Mouse (Mus musculus) left cerebral cortex, adult 8-10 months (tissue): ENCODE measurements around the gene Fn3krp. TPM values are rescaled to one million over a fixed set of nuclear protein-coding genes. Genes with fewer than 3 reads are reported as not detected.
A peak's percentile ranks its signal among the peaks of the same experiment; 100 is the strongest.

Experiments used
- DNase-seq, 2 experiments: peaks; one replicate each; pipeline ENCODE4 v3.0.0; 2022; ENCODE audit warnings: low spot score in 2 of 2
- microRNA-seq, 2 experiments: library from miRNA; unstranded; fragments of <30 nt; microRNA quantifications; one replicate each; pipeline ENCODE4 v1.2.0; 2022
- total RNA-seq, 4 experiments: library from RNA; stranded (reverse); gene quantifications; 2 replicates each; pipeline ENCODE4 v1.2.4; 2022

The Fn3krp gene
- total RNA-seq, 4 experiments from 2014 or later = 47.7 to 52.2 (median 50.9) TPM

DNA sequence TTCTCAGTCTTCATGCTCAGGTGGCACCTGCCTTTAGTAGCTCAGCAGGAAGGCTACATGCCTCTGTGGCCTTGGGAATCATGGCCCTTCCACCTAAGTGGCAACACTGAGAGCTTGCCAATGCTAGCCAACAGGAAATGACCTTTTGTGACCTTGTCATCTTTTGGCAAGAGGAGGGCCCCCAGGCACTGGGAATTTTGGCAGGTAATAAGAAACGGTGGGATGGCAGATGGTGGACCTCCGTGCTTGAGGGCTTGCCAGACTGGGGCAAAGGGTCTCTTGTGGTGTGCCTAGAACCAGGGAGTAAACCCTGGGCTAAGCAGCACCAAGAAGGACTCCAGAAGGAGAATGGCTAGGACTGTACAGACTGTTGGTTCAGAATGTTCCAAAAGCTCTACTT is 20.9 kb downstream of the Fn3krp start:
- DNase-seq = no peak

DNA sequence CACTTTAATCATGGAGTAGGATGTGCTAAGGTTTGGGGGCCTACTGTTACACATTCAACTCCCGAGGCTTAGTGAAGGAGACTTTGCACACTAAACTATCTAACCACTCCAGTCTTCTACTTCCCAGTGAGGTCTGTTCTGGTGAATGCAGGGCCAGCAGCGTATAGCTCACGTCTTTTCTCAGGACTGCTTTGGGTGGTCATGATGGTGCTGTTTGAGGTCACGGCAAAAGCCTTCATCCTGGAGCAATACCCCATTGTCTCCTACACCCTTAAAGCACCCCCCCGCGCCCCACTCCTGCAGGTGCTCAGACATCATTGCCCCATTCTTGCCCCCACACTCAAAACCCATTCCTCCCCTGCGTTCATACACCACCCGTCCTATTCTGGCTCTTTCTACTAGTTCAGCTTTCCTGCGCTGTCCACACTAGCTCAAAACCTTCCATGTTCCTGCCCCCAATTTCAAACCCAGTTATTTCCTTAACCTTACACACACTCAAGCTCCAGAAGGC is 30.1 kb downstream of the Fn3krp start:
- DNase-seq = no peak

DNA sequence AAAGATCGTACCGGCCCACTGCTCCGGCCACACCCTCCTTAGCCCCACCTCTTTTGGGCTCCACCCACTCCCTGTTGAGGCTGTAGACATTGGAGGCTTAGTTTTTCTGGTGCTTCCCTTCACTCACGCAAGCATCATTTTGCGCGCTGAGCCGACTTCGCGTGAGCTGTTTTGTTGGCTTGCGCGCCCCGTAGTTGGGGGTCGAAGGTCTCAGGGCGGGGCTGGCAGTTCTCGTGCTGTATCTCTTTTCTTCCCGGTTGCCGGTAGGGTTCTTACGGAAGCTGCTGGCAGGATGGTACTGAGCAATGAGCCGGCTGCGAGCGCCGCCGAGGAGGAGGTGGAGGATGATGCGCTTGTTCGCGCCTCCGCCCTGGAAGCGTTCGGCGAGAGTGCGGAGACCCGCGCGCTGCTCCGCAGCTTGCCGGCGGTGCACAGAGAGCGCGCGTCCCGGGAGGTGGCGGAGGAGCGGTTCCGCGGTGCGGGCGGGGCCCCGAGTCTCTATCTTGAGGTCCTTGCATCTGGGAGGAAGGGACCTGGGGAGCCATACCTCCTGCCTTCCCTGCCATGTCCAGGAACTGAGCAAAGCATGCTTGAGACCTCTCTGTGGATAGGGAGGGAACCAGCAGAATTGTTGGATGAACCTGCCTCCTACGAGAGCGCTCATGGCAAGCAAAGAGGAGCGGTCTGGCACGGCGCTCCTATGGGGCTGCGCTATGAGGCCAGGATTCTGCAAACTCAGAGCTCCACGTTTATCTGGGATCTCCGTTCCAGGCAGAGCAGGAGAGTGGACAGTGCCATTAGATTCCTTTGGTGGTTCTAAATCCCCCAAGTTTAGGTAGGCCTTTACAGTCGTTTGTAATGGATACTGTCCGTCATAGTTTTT is 30.8 kb downstream of the Fn3krp start, which contains the start of gene Tbcd:
TSS of gene Tbcd (plus strand) at position 197 of the 883 bp plus-strand sequence.
- peak; percentile 94 to 99 for DNase-seq

DNA sequence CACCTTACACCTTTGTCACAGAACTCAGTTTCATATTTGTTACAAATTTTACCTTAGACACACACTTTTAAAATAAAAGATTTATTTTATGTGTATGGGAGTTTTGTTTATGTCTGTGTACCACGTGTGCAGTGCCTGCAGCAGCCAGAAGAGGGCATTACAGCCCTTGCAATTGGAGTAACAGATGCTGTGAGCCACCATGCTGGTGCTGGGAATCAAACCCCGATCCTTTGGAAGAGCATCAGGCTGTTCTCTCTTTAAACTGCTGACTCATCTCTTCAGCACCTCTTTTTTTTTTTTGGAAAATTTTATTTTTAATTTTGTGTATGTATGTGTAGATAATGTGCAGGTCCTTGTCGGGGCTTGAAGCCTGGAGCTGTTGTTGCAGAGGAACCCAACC is 36.7 kb downstream of the Fn3krp start:
- DNase-seq = no peak

DNA sequence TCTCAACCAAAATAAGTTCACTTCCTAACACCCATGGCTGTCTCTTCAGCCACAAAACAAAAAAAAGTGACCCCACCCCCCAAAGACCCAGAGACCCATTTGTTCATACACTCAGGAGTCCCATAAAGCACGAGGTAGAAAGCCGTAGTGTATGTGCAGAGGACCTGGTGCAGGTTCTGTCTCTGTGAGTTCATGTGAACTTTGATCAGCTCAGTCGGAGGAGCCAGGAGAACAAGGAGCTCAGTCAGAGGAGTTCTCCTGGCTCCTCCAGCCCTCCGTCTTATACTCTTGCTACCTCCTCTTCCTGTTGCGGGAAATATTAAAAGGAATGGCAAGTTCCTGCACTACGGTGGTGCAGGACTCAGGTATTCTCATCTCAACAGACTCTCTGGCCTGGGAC is 46.2 kb downstream of the Fn3krp start:
- no peak for DNase-seq

DNA sequence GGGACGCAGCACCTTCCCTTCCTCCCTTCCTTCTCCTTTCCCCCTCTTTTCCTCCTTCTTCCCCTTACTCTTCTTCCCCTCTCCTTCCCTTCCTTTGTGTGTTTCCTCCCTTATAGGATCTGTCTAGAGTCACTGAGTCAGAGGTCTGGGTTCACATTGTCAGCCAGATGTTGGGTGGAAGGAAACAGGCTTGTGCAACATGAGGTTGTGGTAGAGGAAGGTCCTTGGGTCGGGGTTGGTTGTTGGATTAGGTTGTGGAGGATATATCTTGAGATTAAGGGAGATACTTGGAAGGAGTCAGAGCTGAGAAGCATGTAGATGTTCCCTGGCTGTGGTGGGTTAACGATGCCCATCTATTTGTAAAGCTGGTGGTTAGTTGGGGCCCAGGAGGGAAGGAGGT is 53.6 kb downstream of the Fn3krp start:
- DNase-seq = no peak

DNA sequence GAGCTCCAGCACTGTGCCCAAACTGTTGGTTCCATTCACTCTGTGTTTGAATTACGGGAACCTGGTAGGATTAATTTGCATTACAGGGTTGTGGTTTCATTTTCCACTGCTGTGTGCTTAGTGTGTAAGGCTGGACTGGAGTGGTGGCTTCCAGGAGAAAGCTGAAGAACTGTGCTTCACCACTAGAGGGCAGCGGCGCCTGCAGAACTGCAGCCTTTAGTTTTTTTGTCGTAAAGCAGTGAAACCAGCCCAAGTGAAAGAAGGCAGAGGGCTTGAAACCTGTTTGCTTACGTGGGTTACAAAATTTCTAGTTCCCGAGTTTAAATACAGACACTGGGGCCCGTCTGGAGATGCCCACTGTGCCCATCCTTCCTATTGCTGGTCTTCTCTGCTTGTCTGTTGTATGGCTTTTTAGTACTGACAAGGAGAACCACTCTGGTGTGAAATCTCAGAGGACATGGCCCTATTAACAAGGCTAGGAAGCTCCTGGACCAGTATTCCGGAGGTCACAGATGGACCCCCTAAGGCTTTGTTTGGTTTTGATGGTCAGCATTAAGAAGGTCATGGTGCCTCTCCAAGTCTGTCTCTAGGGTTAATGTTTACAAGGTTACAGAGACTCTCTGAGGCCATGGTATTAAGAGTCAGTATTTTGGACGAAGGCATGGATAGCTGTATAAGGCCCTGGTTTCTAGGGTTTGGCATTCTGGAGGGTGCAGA is 54.7 kb downstream of the Fn3krp start:
- peak in 1 of 2 experiments; percentile 39 for DNase-seq

DNA sequence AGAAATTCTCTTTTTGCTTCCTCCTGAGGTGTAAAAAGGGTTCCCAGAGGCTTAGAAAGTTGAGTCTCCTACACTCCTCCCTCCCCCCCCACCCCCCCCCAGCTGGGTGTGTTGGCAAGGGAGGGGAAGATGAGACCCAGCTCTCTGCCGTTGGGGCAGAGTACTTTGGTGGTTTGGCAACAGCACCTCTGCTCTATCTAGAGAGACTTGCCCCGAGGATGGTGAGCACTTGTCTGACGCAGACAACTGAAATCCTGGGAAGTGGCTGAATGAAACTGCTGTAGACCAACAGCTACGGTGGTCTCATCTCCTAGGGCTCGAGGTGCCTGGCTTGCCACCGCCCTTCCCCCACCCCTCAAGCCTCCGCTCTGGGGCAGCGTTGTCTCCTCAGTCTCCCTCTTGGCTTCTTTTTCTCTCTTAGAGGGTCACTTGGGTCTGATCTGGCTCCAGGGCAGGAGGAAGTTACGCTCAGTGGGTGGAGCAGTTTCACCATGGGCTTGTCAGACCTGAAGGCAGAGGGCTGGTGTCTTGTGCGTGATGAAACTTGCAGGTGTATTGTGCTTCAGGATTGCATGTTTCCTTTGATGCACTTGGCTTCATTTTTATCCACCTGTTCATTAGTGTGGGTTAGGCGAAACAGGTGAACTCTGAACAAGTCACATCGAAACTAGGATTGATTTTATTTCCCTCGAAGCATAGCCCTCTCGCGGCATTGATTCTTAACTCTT is 58.4 kb downstream of the Fn3krp start:
- no peak for DNase-seq

Small RNA genes lying within 50 kb of the gene (microRNA-seq; reads per million reads assigned to microRNA genes)
- gene Mir7236 = 0 to 1.5 reads per million in 2 experiments

Other genes starting within 250 kb of the Fn3krp start
- gene Hexdc, start 217.0 kb upstream of the Fn3krp start, total RNA-seq = 10 to 100 TPM; 20.8 to 27.9 (median 24.8) TPM
- 10 to 100 TPM in 1 of 4 experiments, 1 to 10 TPM in 3; 7.5 to 10.2 (median 9.5) TPM for gene Ogfod3, start 216.7 kb upstream of the Fn3krp start, total RNA-seq
- gene Cybc1, start 192.1 kb upstream of the Fn3krp start, total RNA-seq = 10 to 100 TPM; 19.2 to 25.9 (median 23.0) TPM
- 10 to 100 TPM; 44.1 to 61.8 (median 51.2) TPM for gene Narf, start 184.1 kb upstream of the Fn3krp start, total RNA-seq
- gene Foxk2, start 161.4 kb upstream of the Fn3krp start, total RNA-seq = 10 to 100 TPM; 78.2 to 84.7 (median 79.9) TPM
- gene Wdr45b, start 67.0 kb upstream of the Fn3krp start, total RNA-seq = 10 to 100 TPM; 65.2 to 76.1 (median 67.4) TPM
- 10 to 100 TPM; 48.4 to 55.6 (median 50.4) TPM for gene Rab40b, start 33.1 kb upstream of the Fn3krp start, total RNA-seq
- 10 to 100 TPM; 58.6 to 64.2 (median 61.1) TPM for gene Fn3k, start 13.5 kb downstream of the Fn3krp start, total RNA-seq
- gene Tbcd, start 30.5 kb downstream of the Fn3krp start, total RNA-seq = 10 to 100 TPM; 39.7 to 45.1 (median 40.9) TPM
- gene Zfp750, start 97.9 kb downstream of the Fn3krp start, total RNA-seq = under 1 TPM; 0.14 to 0.30 (median 0.15) TPM